Mouse (Mus musculus): ENCODE measurements around the gene Amd1.

- TF ChIP-seq CTCF (IDR thresholded peaks at IDR 0.05; ENCODE audit: low read depth, low read length) (no peak), POLR2A (IDR thresholded peaks at IDR 0.05; ENCODE audit: borderline replicate concordance, low read depth, low read length) (no peak)
These were observed 44.9 kb upstream of the Amd1 start for GRCm38 (mm10) chr10:40346776-40347403.
